Mouse (Mus musculus): ENCODE measurements around the gene Srms. TPM values are rescaled to one million over a fixed set of nuclear protein-coding genes. Genes with fewer than 3 reads are reported as not detected.
A peak's percentile ranks its signal among the peaks of the same experiment; 100 is the strongest.

Gene Srms
- polyA plus RNA-seq (2012; rRNA removed), result 0.49 and 0.51 TPM in 2 replicates

DNA sequence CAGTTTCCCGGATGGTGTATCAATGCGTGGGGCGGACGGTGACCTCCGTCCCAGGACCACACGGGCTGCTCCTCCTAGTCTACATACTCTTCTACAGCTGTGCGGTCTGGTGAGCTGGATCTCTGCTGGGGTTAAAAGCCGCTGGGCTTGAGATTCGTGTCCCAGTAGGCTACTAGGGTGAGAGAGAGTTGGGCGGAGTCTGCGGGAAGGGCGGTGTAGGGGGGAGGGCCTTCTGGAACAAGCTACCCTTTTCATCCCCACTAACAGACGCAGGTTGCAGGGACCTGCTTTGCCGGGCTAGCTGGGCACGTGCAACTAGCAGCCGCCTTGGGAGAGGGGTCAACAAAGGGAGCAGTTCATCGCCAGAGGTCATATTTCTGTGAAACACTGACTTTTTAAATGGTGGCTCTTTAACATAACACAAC, at the start of gene Srms:
Gene Srms, minus strand, starts transcription at position 165 of the 425 bp plus-strand sequence.
- DNase-seq (ENCODE audit: low spot score), result no peak

DNA sequence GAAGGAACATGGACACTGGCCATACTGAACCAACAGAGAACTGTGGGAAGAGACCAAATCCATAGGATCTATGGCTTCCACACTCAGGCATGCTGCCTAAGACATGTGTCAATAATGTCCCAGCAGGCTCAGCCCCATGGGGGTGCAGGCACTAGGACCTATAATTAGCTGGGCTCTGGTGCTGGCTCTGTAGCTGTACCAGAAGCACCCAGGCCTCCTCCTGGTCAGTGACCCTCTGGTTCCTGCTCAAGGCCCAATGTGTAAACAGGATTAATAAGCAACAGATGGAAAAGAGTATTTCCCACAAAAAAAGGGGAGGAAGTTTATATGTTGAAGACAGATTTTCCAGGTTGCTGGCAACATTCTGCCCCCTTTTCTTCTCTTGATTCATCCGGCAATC, 40.3 kb upstream of the Srms start:
- peak; percentile 15 for DNase-seq (ENCODE audit: low spot score)

DNA sequence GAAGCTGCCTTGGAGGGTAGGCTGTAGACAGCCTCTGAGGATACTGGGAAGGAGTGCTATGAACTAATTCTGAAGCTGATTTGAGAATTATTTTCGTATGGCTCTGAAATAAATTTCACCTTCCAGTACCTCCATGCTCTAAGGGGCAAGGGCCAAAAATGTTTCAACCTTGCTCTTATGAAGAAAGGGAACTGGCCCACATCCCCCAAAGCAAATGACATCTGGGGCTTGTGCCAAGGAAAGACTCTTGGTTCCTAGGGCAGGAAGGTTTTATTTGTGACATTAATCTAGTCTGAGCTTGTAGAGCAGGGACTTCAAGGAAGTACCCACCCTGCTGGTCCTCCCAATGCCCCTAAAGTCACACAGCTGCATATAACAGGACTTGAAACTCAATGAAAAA, 38.9 kb upstream of the Srms start:
- DNase-seq (ENCODE audit: low spot score), result no peak

DNA sequence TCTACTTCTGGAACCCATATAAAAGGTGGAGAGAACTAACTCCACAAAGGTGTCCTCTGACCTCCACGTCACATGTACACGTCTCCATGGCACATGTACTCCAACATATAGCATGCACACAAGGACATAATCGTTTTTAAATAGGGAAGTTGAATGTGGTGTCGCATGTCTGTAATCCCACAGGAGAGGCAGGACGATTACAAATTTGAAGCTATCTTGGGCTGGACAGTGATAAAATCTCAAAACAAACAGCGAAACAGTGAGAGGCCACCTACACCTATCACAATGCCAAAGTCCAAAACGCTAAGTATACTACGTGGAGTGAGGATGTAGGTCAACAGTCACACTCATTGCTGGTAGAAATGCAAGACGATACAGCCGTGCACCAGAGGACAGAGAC, 36.2 kb upstream of the Srms start:
- no peak for DNase-seq (ENCODE audit: low spot score)

DNA sequence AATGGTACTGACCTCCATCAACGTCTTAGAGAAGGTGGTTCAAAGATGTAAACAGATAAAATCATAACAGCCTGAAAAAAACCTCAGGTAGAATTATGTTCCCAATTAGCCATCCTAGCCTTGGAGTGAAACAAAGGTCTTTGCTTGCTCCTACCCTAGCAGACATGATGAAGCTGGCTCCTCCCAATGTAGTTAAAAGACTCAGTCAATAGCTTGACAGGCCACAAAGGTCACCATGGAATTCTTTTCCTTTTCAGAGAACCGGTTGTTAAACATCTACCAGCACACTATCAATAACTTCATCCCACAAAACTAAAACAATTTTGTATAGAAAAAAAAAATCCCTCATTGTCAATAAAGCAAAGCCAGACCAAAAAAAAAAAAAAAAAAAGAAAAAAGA, 32.0 kb upstream of the Srms start:
- no peak for DNase-seq (ENCODE audit: low spot score)

DNA sequence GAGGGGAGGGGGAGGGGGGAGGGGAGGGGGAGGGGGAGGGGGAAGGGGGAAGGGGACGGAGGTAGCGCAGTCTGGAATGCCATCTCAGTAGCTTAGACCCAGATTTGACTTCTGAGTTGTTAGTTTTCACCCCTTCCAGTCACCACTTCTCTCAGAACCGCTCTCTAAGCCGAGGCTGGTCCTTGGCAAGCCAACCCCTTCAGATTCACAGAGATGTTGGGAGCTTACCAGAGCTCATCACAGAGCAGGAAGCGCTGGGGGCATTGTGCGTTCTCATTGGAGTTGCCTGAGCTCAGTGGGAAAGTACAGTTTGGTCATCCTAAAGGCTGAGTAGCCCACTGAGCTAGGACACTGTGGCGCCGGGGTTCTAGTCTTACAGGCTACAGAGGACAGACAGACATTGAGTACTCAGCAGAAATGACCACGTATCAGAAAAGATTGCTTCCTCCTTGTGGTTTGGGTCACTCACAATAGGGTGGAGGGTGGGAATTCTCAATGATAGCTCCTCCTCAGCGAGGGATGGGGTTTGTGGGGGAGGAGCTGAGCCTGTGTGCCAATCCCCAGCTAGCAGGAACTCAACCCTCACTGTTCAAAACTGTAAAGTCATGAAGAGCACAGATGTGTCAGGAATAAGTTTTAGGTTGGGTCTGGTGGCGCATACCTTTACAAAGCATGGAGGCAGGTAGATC, 30.9 kb upstream of the Srms start:
- peak; percentile 16 for DNase-seq (ENCODE audit: low spot score)

DNA sequence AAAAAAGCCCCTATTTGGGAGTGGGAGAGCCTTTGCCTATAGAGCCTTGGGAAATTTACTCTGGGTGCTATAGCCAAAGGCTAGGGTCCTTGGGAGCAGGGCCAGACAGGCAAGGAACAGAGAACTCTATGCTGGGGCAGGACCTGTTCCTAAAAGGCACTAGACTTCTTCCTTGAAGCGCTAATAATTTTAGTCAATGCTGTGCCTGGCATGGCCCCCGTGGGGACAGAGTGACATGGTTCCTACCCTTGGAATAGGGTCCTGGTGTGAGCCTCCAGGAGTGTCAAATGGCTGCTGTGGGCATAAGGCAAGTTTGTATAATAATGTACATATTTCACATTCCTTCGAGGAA, 29.3 kb upstream of the Srms start:
- peak; percentile 17 for DNase-seq (ENCODE audit: low spot score)

DNA sequence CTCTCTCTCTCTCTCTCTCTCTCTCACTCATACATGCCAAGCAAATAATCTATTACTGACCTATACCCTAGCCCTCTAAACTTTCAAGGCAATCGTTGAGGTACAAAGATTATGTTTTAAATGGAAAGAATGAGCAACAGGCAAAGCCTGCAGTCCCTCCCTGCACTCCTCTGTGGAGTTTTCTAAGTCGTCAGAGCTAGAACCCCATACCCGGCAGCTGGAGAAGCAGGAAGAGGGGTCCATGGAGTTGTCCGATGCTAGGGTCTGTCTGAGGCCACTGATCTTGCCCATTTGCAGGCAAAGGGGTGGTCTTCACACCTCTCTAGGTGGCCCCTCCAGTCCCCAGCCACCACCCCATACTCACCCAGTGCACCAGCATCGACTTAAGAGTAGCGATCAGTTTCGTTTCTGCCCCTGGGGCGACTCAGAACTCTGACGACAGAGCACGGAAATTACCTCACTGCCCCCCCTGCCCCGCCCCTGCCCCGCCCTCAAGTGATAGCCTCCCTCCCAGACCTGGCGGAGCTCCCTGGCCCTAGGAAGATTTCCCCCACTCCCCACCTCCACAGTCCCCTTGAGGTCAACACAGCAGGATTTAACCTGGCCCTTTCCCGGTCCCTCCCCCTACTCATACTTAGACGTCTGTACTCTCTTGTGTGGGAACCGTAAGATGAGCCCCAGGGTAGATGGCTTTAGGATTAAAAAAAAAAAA, 28.8 kb upstream of the Srms start, which contains the start of gene Helz2:
Gene Helz2, minus strand, starts transcription at position 426 of the 712 bp plus-strand sequence.
- DNase-seq (ENCODE audit: low spot score), result peak; percentile 35

DNA sequence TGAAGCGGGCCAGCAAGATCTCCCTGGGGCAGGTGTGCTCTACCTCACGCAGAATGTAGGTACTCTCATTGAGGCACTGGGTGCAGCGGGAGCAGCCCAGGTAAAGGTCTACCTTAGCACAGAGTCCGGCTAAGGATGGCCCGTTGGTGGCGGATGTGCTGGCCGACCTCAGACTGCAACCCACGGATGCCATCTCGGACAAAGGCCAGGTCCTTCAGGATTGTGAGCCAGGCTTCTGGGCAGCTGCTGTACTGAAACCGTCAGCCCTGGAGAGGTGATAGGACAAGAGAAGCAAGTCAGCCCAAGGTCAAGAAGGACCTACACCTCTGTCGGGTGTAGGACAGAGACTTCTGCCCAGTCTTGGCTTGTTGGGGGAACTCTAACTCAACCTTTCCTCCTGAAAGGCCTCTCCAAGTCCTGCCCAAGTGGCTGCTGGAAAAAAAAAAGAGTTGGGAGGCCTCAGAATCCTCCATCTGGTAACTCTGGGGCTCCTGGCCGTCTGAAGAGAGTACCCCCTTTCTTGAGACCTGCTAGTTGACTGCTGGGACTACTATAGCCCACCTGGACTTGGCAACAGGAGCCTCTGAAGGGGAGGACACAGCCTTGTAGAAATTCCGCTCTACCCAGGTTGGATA, 27.9 kb upstream of the Srms start:
- DNase-seq (ENCODE audit: low spot score), result peak; percentile 19

DNA sequence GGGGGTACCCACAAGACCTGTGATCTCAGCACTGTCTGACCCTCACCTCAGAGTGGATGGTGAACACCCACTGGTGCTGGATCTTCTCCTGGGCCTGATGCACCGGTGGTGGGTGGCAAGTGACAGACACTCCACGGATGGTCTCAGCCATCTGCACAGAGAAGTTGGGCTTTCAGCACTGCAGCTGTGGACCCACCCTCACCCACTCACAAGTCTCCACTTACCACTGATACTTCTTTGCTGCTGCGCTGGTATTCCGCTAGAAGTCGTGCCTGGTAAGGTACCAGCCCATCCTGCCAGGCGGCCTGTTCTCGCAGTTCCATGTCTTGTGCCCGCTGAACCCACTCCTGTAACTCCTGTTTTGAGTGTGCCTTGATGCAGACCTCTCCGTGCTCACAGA, 26.3 kb upstream of the Srms start:
- no peak for DNase-seq (ENCODE audit: low spot score)

DNA sequence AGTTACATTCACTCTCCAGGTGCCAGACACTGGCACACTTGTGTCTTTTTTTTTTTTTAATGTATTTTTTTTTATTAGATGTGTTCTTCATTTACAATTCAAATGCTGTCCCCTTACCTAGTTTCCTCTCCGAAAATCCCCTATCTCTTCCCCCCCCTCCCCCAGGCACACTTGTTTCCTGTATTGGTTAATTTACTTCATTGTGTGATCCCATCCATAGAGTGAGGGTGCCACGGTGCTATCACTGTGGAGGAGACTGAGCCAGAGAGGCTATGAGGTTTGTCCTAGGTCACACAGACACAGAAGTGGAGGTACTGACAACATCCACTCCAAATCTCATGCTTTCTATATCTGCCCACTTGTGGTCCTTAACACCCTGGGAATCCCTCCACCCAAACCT, 25.9 kb upstream of the Srms start:
- DNase-seq (ENCODE audit: low spot score), result no peak

DNA sequence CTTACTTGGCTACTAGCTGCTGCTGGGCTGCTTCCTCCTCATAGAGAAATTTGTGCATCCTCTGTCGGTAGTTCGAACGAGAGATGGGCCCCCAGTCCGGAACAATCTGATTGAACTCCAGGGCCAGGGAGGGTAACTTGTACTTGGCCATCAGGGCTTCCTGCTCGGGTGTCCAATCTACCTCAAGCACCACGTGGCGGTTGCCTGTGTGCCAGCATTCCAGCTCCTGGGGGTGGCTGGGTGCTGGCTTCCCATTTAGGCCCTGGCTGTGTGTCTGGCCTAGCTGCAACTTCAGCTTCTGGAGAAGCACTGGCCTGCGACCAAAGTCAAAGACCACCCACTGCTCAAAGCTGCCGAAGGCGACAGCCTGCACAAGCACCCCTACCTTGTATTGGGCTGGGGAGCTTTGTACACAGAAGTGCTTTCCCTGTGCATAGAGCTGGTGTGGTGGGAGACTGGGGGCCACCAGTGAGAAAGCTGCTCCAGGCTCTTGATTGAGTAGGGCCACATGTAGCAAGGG, 25.2 kb upstream of the Srms start:
- peak; percentile 18 for DNase-seq (ENCODE audit: low spot score)

DNA sequence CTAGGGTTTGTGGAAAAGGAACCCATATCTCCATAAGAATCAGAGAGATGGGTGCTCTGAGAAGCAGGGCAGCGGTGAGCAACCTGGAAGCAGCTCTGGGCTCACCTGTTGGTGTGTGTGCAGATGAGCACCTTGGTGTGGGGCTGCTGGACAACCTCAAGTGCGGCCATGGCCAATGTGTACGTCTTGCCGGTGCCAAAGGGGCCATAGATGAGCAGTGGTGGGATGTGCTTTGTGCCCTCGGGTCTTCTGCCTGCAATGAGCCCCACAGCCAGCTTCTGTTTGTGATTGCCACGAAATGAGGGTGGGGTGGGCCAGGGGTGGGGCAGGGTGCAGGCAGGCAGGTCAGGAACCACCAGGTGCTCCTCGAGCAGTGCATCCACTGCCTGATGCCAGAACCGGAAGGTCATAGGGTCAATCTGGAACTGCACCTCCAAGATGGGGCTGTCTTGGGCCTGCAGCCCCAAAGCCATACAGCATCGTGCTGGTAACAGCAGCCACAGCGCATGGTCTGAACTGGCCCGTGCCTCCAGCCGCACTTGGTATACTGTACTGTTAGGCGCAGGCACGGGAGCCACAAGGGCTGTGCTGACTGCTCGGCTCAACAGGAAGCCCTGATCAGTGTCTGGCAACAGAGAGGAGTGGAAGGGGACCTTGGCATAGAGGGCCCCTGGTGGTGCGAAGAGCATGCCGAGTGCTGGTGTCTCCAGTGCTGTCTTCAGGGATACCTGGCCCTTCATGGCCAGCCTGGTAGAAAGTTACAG, 24.4 kb upstream of the Srms start:
- DNase-seq (ENCODE audit: low spot score), result peak; percentile 16

DNA sequence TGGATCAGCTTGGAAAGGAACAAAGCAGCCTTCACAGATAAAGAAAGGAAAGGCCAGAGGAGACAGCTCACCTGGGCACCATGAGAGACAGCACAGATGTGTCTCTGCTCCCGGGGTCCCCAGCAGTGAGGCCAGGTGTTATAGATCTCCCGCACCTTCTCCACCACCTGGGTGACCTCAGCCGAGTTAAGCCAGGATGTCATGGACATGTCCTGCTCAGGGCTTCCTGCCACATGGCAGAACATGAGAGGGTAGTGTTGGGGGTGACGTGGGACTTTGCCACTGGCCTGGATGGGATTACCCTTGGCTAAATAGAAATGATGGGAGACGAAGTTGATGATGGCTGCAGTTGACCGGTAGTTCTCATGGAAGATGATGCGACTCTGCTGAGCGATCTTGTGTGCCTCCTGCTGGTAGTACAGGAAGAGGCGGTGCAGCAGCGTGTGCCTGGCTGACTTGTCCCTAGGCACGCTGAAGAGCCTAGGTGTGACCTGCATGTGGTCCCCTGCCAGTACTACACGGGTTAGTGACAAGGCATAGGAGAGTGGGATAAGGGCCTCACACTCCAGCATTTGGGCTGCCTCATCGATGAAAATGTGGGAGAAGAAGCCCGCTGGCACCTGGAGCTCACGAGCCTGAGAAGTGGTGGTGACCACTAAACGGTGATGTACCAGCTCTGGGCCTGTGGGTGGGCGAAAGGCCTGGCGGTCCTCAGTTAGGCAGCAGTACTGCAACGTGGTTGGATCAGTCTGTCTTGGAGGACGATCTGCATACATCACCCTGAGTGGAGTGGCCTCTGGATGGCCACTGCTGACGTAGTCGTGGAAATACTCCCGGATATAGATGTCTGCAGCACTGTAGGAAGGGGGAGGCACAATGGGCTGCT, 22.9 kb upstream of the Srms start:
- DNase-seq (ENCODE audit: low spot score), result peak; percentile 16

DNA sequence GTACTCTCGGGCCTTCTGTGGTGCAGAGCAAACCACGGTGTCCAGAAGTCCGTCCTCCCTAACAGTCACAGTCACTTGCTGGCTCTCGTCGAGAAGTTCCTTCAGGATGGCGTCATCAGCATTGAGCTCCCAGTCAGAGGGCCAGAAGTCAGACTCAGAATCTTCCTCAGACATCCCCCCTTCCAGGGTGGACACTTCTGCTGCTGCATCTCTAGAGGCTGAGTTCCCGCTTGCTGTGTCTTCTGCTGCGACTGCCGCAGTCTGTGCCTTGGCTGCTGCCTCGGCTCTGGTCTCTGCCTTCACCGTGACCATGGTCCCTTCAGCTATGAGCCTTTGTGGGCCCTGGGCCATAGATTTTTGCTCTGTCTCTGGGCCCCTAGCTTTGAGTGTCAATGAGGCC, 21.7 kb upstream of the Srms start:
- DNase-seq (ENCODE audit: low spot score), result peak; percentile 16

DNA sequence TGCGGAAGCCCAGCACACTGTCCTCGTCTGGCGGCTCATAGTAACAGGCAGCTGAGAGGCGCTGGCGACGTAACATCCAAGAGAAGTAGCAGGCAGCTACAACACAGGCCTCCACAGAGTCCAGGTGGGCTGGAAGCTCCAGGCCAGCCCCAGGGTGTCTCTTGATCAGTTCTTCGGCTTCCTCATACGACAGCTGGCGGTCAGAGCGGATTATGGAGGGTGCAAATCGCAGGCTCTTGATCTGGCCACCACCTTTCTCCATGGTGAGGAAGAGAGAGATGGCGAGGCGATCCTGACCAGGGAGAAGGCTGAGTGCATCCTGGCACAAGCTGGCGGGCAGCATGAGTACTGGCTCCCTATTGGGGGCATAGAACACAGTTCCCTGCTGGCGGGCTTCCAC, 20.5 kb upstream of the Srms start:
- DNase-seq (ENCODE audit: low spot score), result peak; percentile 14

DNA sequence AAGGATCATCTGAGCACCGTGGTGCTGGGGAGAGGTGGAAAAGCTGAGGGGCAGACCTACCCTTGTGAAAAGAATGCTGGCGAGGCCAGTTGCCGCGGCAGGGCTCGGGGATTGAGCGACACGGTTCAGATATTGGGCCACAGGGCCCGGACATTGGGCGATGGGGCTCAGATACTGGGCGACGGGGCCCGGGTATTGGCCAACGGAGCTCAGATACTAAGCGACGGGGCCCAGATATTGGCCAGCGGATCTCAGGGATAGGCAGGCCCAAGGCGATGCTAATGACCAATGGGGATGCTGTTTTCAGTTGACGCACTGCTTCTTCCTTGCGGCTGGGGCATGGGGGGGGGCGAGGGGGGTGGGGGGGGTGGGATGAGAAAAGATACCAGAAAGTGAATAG, 18.2 kb upstream of the Srms start:
- DNase-seq (ENCODE audit: low spot score), result no peak

DNA sequence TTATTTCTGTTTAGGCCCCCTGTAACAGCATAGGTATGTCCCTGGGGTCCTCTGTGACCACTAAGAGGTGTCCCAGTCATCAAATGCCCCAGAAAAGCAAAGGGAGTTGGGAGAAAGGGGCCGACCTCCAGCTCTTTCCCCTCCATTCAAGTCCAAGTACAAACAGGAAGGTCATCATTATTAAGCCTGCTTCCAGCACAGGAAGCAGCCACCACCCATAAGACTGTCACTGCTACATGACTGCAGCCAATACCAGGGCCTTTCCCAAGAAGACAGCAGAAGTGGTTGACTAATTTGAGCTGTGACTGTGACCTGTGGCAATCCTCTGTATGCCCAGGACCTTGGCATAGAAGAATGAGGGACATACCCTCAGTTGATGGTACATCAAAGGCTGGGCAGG, 15.3 kb upstream of the Srms start:
- DNase-seq (ENCODE audit: low spot score), result no peak

DNA sequence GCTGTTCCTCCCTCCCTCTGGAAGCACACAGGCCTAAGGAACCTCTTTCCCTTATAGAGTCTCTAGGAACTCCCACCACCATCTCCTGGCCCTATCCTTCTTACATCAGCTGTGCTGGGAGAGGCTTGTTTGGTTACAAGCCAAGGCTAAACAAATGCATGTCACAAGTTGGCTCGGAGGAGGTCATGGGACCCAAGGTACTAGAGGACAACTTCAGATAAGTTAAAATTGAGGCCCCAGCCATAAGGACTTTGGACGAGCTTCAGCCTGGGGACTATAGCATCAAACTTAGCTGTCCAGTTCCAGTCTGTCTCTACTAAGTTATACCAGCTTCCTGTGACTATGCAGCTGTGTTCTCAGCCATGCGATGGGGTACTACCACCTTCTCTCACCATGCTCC, 14.1 kb upstream of the Srms start:
- no peak for DNase-seq (ENCODE audit: low spot score)

DNA sequence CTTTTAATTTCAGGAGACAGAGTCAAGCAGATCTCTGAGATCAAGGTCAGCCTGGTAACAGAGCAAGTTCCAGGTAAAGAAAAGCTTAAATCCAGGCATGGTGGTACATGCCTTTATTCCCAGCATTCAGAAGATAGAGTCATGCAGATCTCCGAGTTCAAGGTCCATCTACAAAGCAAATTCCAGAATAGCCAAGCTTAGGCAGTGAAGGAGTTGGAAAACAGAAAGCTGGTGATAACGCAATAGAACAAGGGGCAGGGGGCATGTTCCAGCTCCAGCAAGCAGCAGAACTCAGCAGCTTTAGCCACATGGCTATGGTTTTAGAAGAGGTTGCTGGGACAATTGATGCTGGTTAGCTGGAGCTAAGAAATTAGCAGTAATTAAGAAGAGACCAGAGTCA, 12.0 kb upstream of the Srms start:
- no peak for DNase-seq (ENCODE audit: low spot score)

DNA sequence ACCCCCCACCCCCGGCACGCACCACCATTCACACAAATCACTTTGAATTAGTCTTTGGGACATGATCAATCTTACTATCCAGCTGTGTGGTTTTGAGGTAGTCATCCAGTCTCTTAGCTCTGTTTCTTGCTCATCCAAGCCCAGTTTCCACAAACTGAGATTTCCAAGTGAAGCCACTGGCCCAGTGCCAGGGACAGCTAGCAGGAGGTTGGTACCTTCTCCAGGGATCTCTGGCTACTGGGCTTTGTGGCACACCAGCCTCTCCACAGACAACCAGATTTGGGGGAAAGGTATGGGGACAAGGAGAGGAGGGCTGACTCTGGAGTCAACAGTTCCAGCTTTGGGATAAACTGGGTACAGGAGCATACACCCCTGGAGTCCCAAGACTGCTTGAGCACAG, 7.4 kb upstream of the Srms start:
- no peak for DNase-seq (ENCODE audit: low spot score)

Data from urinary bladder, adult 2 months (tissue).